9 mouse cellular contexts compared by ENCODE assay signal in genomic region chr7:98155546-98156279, GRCm38 (mm10). TPM values are rescaled to one million over a fixed set of nuclear protein-coding genes. Genes with fewer than 3 reads are reported as not detected.
DNase-seq lines count a peak whose midpoint lies in the region; ATAC-seq and TF ChIP-seq lines count a peak whose summit lies in the region.
"Had no signal": no experiment of that assay in that cellular context is flagged by ENCODE, and none has a peak within 500 bp of the region (broad histone marks: within the 10 kb centered on the region; RNA-seq: fewer than 3 reads in every experiment).

No protein-coding gene starts in this region.

- TF ChIP-seq CTCF in stomach, postnatal 0 days (IDR thresholded peaks at IDR 0.05; ENCODE audit: low read depth): peak; percentile 96

- DNase-seq in 416B (ENCODE audit: low read depth) (peak; percentile 96), NIH3T3 (ENCODE audit: low read depth) (peak; percentile 84)
- DNase-seq in embryonic facial prominence, embryonic 10.5 days (ENCODE audit: low spot score): peak; percentile 70
- DNase-seq in heart, adult 9 months (ENCODE audit: low spot score in 2 of 2): peak; percentile 30 to 51
- DNase-seq in liver, embryonic 11.5 days (ENCODE audit: low spot score): no peak
- DNase-seq in stomach, postnatal 0 days (ENCODE audit: low spot score): peak; percentile 78

- H3K4me2 ChIP-seq in kidney, embryonic 15.5 days: no peak overlapping the region
- peak overlapping the region; percentile 45 for H3K4me2 ChIP-seq in liver, embryonic 11.5 days
- H3K4me2 ChIP-seq in midbrain, embryonic 16.5 days (ENCODE audit: low read length): no peak overlapping the region
- H3K4me2 ChIP-seq in stomach, postnatal 0 days (replicated peaks; ENCODE audit: low read depth): no peak overlapping the region
- H3K4me2 ChIP-seq: embryonic facial prominence, embryonic 15.5 days had no signal

- peak overlapping the region; percentile 2; the same call in 1 of the 2 replicates for H3K27ac ChIP-seq in embryonic facial prominence, embryonic 10.5 days (replicated peaks)
- H3K27ac ChIP-seq in kidney, embryonic 15.5 days: peak overlapping the region; percentile 66; the same call in 1 of the 2 replicates
- H3K27ac ChIP-seq in liver, embryonic 11.5 days (ENCODE audit: low read depth, low read length): peak overlapping the region; percentile 64
- H3K27ac ChIP-seq in midbrain, embryonic 16.5 days (ENCODE audit: low read length): 0 out of 2 replicates have a peak overlapping the region, but pooled peaks have one; percentile 17
- no peak overlapping the region for H3K27ac ChIP-seq in stomach, postnatal 0 days (replicated peaks)
- H3K27ac ChIP-seq: embryonic facial prominence, embryonic 15.5 days had no signal

- no peaks in the 10 kb centered on the region for H3K9me3 ChIP-seq in embryonic facial prominence, embryonic 10.5 days
- H3K9me3 ChIP-seq in kidney, embryonic 15.5 days (replicated peaks): no peaks in the 10 kb centered on the region
- H3K9me3 ChIP-seq in liver, embryonic 11.5 days (ENCODE audit: control insufficient read depth, low read length): no peaks in the 10 kb centered on the region
- H3K9me3 ChIP-seq in midbrain, embryonic 16.5 days (replicated peaks; ENCODE audit: control insufficient read depth, low read length, poor library complexity, severe bottlenecking): no peaks in the 10 kb centered on the region
- H3K9me3 ChIP-seq in stomach, postnatal 0 days (ENCODE audit: control insufficient read depth, low read length): no peaks in the 10 kb centered on the region
- H3K9me3 ChIP-seq: embryonic facial prominence, embryonic 15.5 days had no signal

- no peak for ATAC-seq in kidney, embryonic 15.5 days (replicated peaks; ENCODE audit: low FRiP score)
- peak; percentile 78 for ATAC-seq in liver, embryonic 11.5 days (replicated peaks; ENCODE audit: low FRiP score)
- ATAC-seq in midbrain, embryonic 16.5 days: peak; percentile 46
- no peak for ATAC-seq in stomach, postnatal 0 days (ENCODE audit: low FRiP score, low TSS enrichment)

- peaks cover 69% of the 10 kb centered on the region for H3K4me1 ChIP-seq in embryonic facial prominence, embryonic 10.5 days
- H3K4me1 ChIP-seq in kidney, embryonic 15.5 days: peaks cover 71% of the 10 kb centered on the region
- H3K4me1 ChIP-seq in liver, embryonic 11.5 days (replicated peaks; ENCODE audit: control insufficient read depth, insufficient read depth, low read length): peaks cover 63% of the 10 kb centered on the region
- H3K4me1 ChIP-seq in midbrain, embryonic 16.5 days (ENCODE audit: control insufficient read depth, insufficient read depth, low read length): peaks cover 9% of the 10 kb centered on the region; the same call in 1 of the 2 replicates
- peaks cover 12% of the 10 kb centered on the region for H3K4me1 ChIP-seq in stomach, postnatal 0 days (replicated peaks; ENCODE audit: control insufficient read depth, insufficient read depth)

- no peak overlapping the region for H3K4me3 ChIP-seq in embryonic facial prominence, embryonic 10.5 days
- no peak overlapping the region for H3K4me3 ChIP-seq in kidney, embryonic 15.5 days (replicated peaks)
- H3K4me3 ChIP-seq in liver, embryonic 11.5 days (ENCODE audit: low read depth, low read length): no peak overlapping the region
- no peak overlapping the region for H3K4me3 ChIP-seq in midbrain, embryonic 16.5 days (ENCODE audit: low read depth, low read length)
- no peak overlapping the region for H3K4me3 ChIP-seq in stomach, postnatal 0 days (ENCODE audit: low read depth, low read length)
- H3K4me3 ChIP-seq: embryonic facial prominence, embryonic 15.5 days had no signal

- H3K36me3 ChIP-seq in embryonic facial prominence, embryonic 10.5 days (replicated peaks): no peaks in the 10 kb centered on the region
- H3K36me3 ChIP-seq in kidney, embryonic 15.5 days: no peaks in the 10 kb centered on the region
- H3K36me3 ChIP-seq in liver, embryonic 11.5 days (ENCODE audit: control insufficient read depth, insufficient read depth, low read length): no peaks in the 10 kb centered on the region; the same call in 1 of the 2 replicates
- no peaks in the 10 kb centered on the region for H3K36me3 ChIP-seq in midbrain, embryonic 16.5 days (ENCODE audit: control insufficient read depth, insufficient read depth, low read length)
- H3K36me3 ChIP-seq in stomach, postnatal 0 days (ENCODE audit: control insufficient read depth, insufficient read depth, low read length): no peaks in the 10 kb centered on the region

- H3K27me3 ChIP-seq in embryonic facial prominence, embryonic 10.5 days (replicated peaks; ENCODE audit: low read depth, poor library complexity, severe bottlenecking): peaks cover 12% of the 10 kb centered on the region; the same call in 1 of the 2 replicates
- H3K27me3 ChIP-seq in kidney, embryonic 15.5 days: no peaks in the 10 kb centered on the region
- H3K27me3 ChIP-seq in liver, embryonic 11.5 days (replicated peaks; ENCODE audit: control insufficient read depth, insufficient read depth, low read length): no peaks in the 10 kb centered on the region
- no peaks in the 10 kb centered on the region for H3K27me3 ChIP-seq in midbrain, embryonic 16.5 days (ENCODE audit: control insufficient read depth, insufficient read depth, low read depth, low read length)
- no peaks in the 10 kb centered on the region for H3K27me3 ChIP-seq in stomach, postnatal 0 days (ENCODE audit: control insufficient read depth, insufficient read depth, low read length)
- H3K27me3 ChIP-seq: embryonic facial prominence, embryonic 15.5 days had no signal

- WGBS in embryonic facial prominence, embryonic 10.5 days: 25% methylated on average over 8 of the region's 8 CpGs
- WGBS in kidney, embryonic 15.5 days: 27% methylated on average over 7 of the region's 8 CpGs
- 10% methylated on average over 7 of the region's 8 CpGs for WGBS in liver, embryonic 11.5 days
- 28% methylated on average over 7 of the region's 8 CpGs for WGBS in midbrain, embryonic 16.5 days
- WGBS in stomach, postnatal 0 days: 32% methylated on average over 7 of the region's 8 CpGs

- TF ChIP-seq EP300 in stomach, postnatal 0 days (optimal IDR thresholded peaks at IDR 0.05): no peak

- no peak overlapping the region for H3K9ac ChIP-seq in kidney, embryonic 15.5 days
- no peak overlapping the region for H3K9ac ChIP-seq in liver, embryonic 11.5 days (ENCODE audit: low read depth, low read length)
- 0 out of 2 replicates have a peak overlapping the region, but pooled peaks have one; percentile 0 for H3K9ac ChIP-seq in midbrain, embryonic 16.5 days (ENCODE audit: low read depth, low read length)
- no peak overlapping the region for H3K9ac ChIP-seq in stomach, postnatal 0 days (ENCODE audit: low read length)
- H3K9ac ChIP-seq: embryonic facial prominence, embryonic 15.5 days had no signal

RNA-seq across cellular contexts. Expression of gene Omp, which starts 10.4 kb away (rescaled TPM):
- polyA plus RNA-seq in embryonic facial prominence, embryonic 10.5 days (2016; fragmentation: Nextera tagmentation; extraction: Ambion mirVana): 0.18 TPM in 1 of 2 replicates, not detected in the other
- polyA plus RNA-seq in kidney, embryonic 15.5 days (2015; fragmentation: Nextera tagmentation; extraction: Ambion mirVana): 0.39 and 0.60 TPM in 2 replicates
- 0.62 and 0.70 TPM in 2 replicates for polyA plus RNA-seq in liver, embryonic 11.5 days (2014; fragmentation: Nextera tagmentation; extraction: Ambion mirVana)
- polyA plus RNA-seq in midbrain, embryonic 16.5 days (2015; fragmentation: Nextera tagmentation; extraction: Ambion mirVana): 0.35 TPM in 2 replicates
- polyA plus RNA-seq in stomach, postnatal 0 days (2015; fragmentation: Nextera tagmentation; extraction: Ambion mirVana): 0.57 and 0.65 TPM in 2 replicates

RNA-seq across cellular contexts. Expression of gene Capn5, which starts 22.4 kb away (rescaled TPM):
- polyA plus RNA-seq in embryonic facial prominence, embryonic 10.5 days (2016; fragmentation: Nextera tagmentation; extraction: Ambion mirVana): 4.7 and 5.1 TPM in 2 replicates
- 12.7 and 14.1 TPM in 2 replicates for polyA plus RNA-seq in kidney, embryonic 15.5 days (2015; fragmentation: Nextera tagmentation; extraction: Ambion mirVana)
- polyA plus RNA-seq in liver, embryonic 11.5 days (2014; fragmentation: Nextera tagmentation; extraction: Ambion mirVana): 20.0 and 20.1 TPM in 2 replicates
- polyA plus RNA-seq in midbrain, embryonic 16.5 days (2015; fragmentation: Nextera tagmentation; extraction: Ambion mirVana): 23.5 and 24.0 TPM in 2 replicates
- 13.2 and 16.6 TPM in 2 replicates for polyA plus RNA-seq in stomach, postnatal 0 days (2015; fragmentation: Nextera tagmentation; extraction: Ambion mirVana)

RNA-seq across cellular contexts. Expression of gene Myo7a, which starts 36.4 kb away (rescaled TPM):
- 20.4 and 21.8 TPM in 2 replicates for polyA plus RNA-seq in embryonic facial prominence, embryonic 10.5 days (2016; fragmentation: Nextera tagmentation; extraction: Ambion mirVana)
- polyA plus RNA-seq in kidney, embryonic 15.5 days (2015; fragmentation: Nextera tagmentation; extraction: Ambion mirVana): 14.4 and 15.4 TPM in 2 replicates
- 20.1 and 20.7 TPM in 2 replicates for polyA plus RNA-seq in liver, embryonic 11.5 days (2014; fragmentation: Nextera tagmentation; extraction: Ambion mirVana)
- polyA plus RNA-seq in midbrain, embryonic 16.5 days (2015; fragmentation: Nextera tagmentation; extraction: Ambion mirVana): 22.5 and 22.8 TPM in 2 replicates
- 2.1 and 2.4 TPM in 2 replicates for polyA plus RNA-seq in stomach, postnatal 0 days (2015; fragmentation: Nextera tagmentation; extraction: Ambion mirVana)

RNA-seq across cellular contexts. Expression of gene B3gnt6, which starts 43.6 kb away (rescaled TPM):
- not detected in 2 replicates for polyA plus RNA-seq in embryonic facial prominence, embryonic 10.5 days (2016; fragmentation: Nextera tagmentation; extraction: Ambion mirVana)
- polyA plus RNA-seq in kidney, embryonic 15.5 days (2015; fragmentation: Nextera tagmentation; extraction: Ambion mirVana): 0.06 TPM in 1 of 2 replicates, not detected in the other
- 0.09 TPM in 1 of 2 replicates, not detected in the other for polyA plus RNA-seq in liver, embryonic 11.5 days (2014; fragmentation: Nextera tagmentation; extraction: Ambion mirVana)
- 0.45 and 0.57 TPM in 2 replicates for polyA plus RNA-seq in midbrain, embryonic 16.5 days (2015; fragmentation: Nextera tagmentation; extraction: Ambion mirVana)
- polyA plus RNA-seq in stomach, postnatal 0 days (2015; fragmentation: Nextera tagmentation; extraction: Ambion mirVana): 0.23 and 0.25 TPM in 2 replicates
- polyA plus RNA-seq: embryonic facial prominence, embryonic 15.5 days had no signal

Comparison
In these comparisons a context has a peak if more than half of its experiments do, and no peak if none do; other contexts are left out.
1. ATAC-seq: peak in liver, embryonic 11.5 days (single experiment) and midbrain, embryonic 16.5 days (single experiment); none in kidney, embryonic 15.5 days (single experiment) and stomach, postnatal 0 days (single experiment).